Mouse (Mus musculus) kidney, postnatal 4 days (tissue): ENCODE measurements around the gene Arl11.

Experiments
- DNase-seq, 2 experiments: peaks; one replicate each; pipeline ENCODE4 v3.0.0; 2021; ENCODE audit warnings: mixed read lengths in 2 of 2

The Arl11 gene

GRCm38 (mm10) chr14:61327618-61328450 is 18.3 kb downstream of the Arl11 start:
- peak; percentile 71 to 80 for DNase-seq

GRCm38 (mm10) chr14:61330591-61330990 is 21.0 kb downstream of the Arl11 start:
- DNase-seq, result no peak

- DNase-seq, result peak; percentile 86 to 89
These were observed 21.5 kb downstream of the Arl11 start for GRCm38 (mm10) chr14:61330996-61331561.

GRCm38 (mm10) chr14:61339381-61339780 is 29.8 kb downstream of the Arl11 start:
- DNase-seq, result no peak

- DNase-seq, result no peak
These were observed 35.0 kb downstream of the Arl11 start for GRCm38 (mm10) chr14:61344590-61344989.

- DNase-seq, result peak in 1 of 2 experiments; percentile 37
These were observed 37.5 kb downstream of the Arl11 start for GRCm38 (mm10) chr14:61346827-61347698.

GRCm38 (mm10) chr14:61349876-61350275 is 40.3 kb downstream of the Arl11 start:
- no peak for DNase-seq

GRCm38 (mm10) chr14:61350808-61351207 is 41.3 kb downstream of the Arl11 start:
- DNase-seq, result no peak

- DNase-seq, result no peak
These were observed 45.0 kb downstream of the Arl11 start for GRCm38 (mm10) chr14:61354251-61355235.

- DNase-seq, result peak; percentile 94 to 95
These were observed 50.8 kb downstream of the Arl11 start, which contains the start of gene Ebpl for GRCm38 (mm10) chr14:61360131-61360980. Gene Ebpl (minus strand): TSS chr14:61360439.

- DNase-seq, result no peak
These were observed 51.5 kb downstream of the Arl11 start for GRCm38 (mm10) chr14:61360981-61361511.
